Mouse (Mus musculus): ENCODE results near the gene Nup210l.

GRCm38 (mm10) chr3:90081365-90082240, 22.3 kb upstream of the Nup210l start:
- peak; percentile 47 for TF ChIP-seq CTCF (IDR thresholded peaks at IDR 0.05)
- TF ChIP-seq EP300 (IDR thresholded peaks at IDR 0.05), result no peak; the same call in 1 of the 2 replicates
